Mouse (Mus musculus): ENCODE measurements around the gene Ftcd. TPM values are rescaled to one million over a fixed set of nuclear protein-coding genes. Genes with fewer than 3 reads are reported as not detected.

Ftcd gene
- 0.64 and 1.3 TPM in 2 replicates for polyA plus RNA-seq (2015; fragmentation: Nextera tagmentation; extraction: Ambion mirVana)

- no peak within 1 kb of the TSS for H3K4me3 ChIP-seq (replicated peaks)
- H3K27ac ChIP-seq = no peak within 1 kb of the TSS
- no peak within 1 kb of the TSS for H3K9ac ChIP-seq
- no peaks in the 10 kb centered on the region for H3K9me3 ChIP-seq
- ATAC-seq = no peak
- no peaks in the 10 kb centered on the region for H3K27me3 ChIP-seq (replicated peaks)
- H3K36me3 ChIP-seq = no peaks in the 10 kb centered on the region
- H3K4me2 ChIP-seq (replicated peaks) = no peak within 1 kb of the TSS
- 55% methylated on average over 3 of the region's 3 CpGs for WGBS
- no peaks in the 10 kb centered on the region for H3K4me1 ChIP-seq (replicated peaks)
Measured at GRCm38 (mm10) chr10:76575374-76575773, at the start of gene Ftcd. Gene Ftcd (plus strand): TSS chr10:76575648.

DNA sequence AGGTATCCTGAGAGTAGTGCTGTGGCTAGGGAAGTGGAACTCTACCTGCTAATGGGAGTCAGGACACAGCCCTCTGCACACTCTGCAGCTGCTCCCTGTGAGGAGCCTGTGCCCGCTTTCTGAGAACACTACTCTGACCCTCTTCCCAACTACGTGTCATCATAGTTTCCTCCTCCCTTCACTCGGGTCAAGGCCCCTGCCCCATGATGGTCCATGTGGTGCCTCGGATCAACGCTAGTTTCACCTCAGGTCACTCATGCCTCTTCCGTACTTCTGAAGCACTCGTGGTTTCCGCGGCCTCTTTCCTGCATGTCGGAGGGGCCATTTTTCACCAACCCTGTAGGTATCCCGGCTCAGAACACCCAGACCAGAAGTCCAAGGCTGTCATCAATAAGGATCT is 44.5 kb upstream of the Ftcd start:
- Histone ChIP-seq H3K9ac (peak overlapping the region; percentile 70; the same call in 1 of the 2 replicates), H3K27me3 (replicated peaks) (no peaks in the 10 kb centered on the region), H3K27ac (peak overlapping the region; percentile 34; the same call in 1 of the 2 replicates), H3K4me1 (replicated peaks) (peaks cover 10% of the 10 kb centered on the region; the same call in 1 of the 2 replicates), H3K4me2 (replicated peaks) (peak overlapping the region; percentile 89), H3K9me3 (no peaks in the 10 kb centered on the region), H3K36me3 (peaks cover 14% of the 10 kb centered on the region), H3K4me3 (replicated peaks) (peak overlapping the region; percentile 71)
- 1% methylated on average over 11 of the region's 11 CpGs for WGBS
- ATAC-seq = no peak

GRCm38 (mm10) chr10:76531375-76531774 is 44.1 kb upstream of the Ftcd start, which contains the start of gene Lss:
Gene Lss (plus strand): TSS chr10:76531588.
- Histone ChIP-seq H3K4me1 (replicated peaks) (peaks cover 10% of the 10 kb centered on the region; the same call in 1 of the 2 replicates), H3K36me3 (peaks cover 16% of the 10 kb centered on the region), H3K9me3 (no peaks in the 10 kb centered on the region), H3K27ac (peak within 1 kb of the TSS; percentile 77), H3K4me3 (replicated peaks) (peak within 1 kb of the TSS; percentile 71), H3K27me3 (replicated peaks) (no peaks in the 10 kb centered on the region), H3K4me2 (replicated peaks) (peak within 1 kb of the TSS; percentile 89), H3K9ac (peak within 1 kb of the TSS; percentile 70)
- peak; percentile 100 for ATAC-seq
- WGBS = under 1% methylated on average over 36 of the region's 37 CpGs

DNA sequence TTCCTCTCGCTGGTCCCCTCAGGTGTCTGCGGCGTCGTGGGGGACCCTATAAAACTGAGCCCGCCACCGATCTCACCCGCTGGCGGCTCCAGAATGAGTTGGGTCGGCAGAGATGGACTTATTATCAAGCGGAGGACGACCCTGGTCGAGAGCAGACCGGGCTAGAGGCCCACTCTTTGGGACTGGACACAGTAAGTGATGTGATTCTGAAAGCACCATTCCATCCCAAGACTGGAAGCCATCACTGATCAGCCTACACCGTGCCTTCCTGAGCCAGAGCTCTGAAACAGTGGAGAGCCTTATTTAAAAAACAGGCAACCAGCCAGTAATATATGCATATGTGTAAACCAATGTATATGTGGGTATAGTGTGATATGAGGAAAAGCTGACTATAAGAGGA is 43.6 kb upstream of the Ftcd start:
- Histone ChIP-seq H3K4me1 (replicated peaks) (peaks cover 10% of the 10 kb centered on the region; the same call in 1 of the 2 replicates), H3K9ac (peak overlapping the region; percentile 70), H3K4me3 (replicated peaks) (peak overlapping the region; percentile 71), H3K27ac (peak overlapping the region; percentile 77), H3K36me3 (peaks cover 16% of the 10 kb centered on the region), H3K27me3 (replicated peaks) (no peaks in the 10 kb centered on the region), H3K4me2 (replicated peaks) (peak overlapping the region; percentile 89), H3K9me3 (no peaks in the 10 kb centered on the region)
- peak; percentile 52 for ATAC-seq
- under 1% methylated on average over 14 of the region's 14 CpGs for WGBS

DNA sequence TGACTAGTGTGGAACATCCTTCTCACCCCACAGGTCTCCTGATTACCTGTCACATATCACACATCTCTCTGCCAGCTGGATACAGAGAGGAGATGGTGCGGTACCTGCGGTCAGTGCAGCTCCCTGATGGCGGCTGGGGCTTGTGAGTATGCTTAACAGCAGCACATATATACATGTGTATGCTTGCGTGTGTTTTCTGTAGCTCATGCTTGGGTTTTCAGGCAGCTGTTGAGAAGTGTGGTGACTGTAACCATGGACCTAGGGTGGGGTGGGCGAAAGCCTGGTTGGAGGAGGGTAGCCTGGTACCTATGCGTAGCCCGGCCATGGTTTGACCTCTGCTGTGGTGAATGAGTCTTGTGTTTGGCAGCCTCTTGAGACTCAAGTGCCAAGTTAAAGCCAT is 39.9 kb upstream of the Ftcd start:
- Histone ChIP-seq H3K9ac (no peak overlapping the region), H3K4me3 (replicated peaks) (no peak overlapping the region), H3K27ac (no peak overlapping the region), H3K36me3 (peaks cover 36% of the 10 kb centered on the region), H3K9me3 (no peaks in the 10 kb centered on the region), H3K27me3 (replicated peaks) (no peaks in the 10 kb centered on the region), H3K4me1 (replicated peaks) (peaks cover 8% of the 10 kb centered on the region; the same call in 1 of the 2 replicates), H3K4me2 (replicated peaks) (no peak overlapping the region)
- ATAC-seq = no peak
- 96% methylated on average over 7 of the region's 7 CpGs for WGBS

DNA sequence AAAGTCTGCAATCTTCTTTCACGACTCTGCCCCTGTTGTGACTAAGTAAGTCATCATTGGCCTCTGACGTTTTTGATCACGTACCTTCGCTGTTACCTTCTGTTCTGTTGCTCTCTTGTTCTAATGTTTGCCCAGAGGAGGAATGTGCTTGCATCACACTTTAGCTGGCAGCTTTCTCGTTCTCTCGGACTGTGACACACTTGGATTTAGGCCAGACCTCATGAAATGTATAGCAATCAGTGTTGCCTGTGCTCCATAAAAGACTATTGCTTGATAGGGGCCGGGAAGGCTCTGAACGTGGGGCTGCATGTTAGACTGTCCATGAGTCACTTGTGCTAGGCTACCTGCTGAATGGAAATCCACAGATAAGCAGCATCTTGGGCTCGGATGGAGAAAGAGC is 37.8 kb upstream of the Ftcd start:
- H3K27me3 ChIP-seq (replicated peaks) = no peaks in the 10 kb centered on the region
- H3K4me1 ChIP-seq (replicated peaks) = peaks cover 4% of the 10 kb centered on the region; the same call in 1 of the 2 replicates
- 77% methylated on average over 9 of the region's 9 CpGs for WGBS
- no peak overlapping the region for H3K27ac ChIP-seq
- no peak overlapping the region for H3K4me3 ChIP-seq (replicated peaks)
- H3K9ac ChIP-seq = no peak overlapping the region
- H3K36me3 ChIP-seq = peaks cover 48% of the 10 kb centered on the region
- no peak overlapping the region; the same call in 1 of the 2 replicates for H3K4me2 ChIP-seq (replicated peaks)
- ATAC-seq = peak; percentile 59
- no peaks in the 10 kb centered on the region for H3K9me3 ChIP-seq

DNA sequence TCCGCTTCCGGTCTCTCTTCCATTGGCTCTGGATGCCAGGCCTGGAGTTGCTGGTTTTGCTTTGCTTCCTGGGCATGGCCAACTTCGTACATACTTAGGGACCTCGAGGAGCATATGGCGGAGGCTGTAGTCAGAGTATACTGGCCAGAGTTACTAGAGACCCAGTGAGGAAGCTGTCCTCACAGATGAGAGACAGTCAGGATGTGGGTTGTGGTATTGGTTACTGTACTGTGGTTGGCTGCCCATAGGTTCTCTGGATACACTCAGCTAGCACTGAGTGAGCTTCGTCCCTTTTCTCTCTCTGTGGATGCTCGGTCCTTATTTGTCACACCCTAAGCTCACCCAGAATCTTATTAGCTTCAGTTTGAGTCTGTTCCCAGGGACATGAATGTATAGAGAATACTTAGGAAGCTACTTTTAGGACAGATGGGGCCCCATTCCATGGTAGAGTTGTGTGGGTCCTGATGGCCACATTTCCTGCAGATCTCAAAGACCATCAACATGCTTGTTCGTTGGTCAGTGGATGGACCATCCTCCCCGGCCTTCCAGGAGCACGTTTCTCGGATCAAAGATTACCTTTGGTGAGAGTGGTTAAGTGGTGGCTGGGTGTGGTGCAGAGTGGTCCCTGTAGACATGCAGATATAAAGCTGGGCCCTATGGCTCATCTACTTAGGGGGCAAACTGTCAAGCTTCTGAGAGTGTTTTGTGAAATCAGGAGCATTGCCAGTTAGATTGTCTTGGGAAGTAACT is 33.9 kb upstream of the Ftcd start:
- Histone ChIP-seq H3K27ac (no peak overlapping the region), H3K4me2 (replicated peaks) (no peak overlapping the region), H3K27me3 (replicated peaks) (no peaks in the 10 kb centered on the region), H3K4me3 (replicated peaks) (no peak overlapping the region), H3K36me3 (peaks cover 58% of the 10 kb centered on the region), H3K4me1 (replicated peaks) (no peaks in the 10 kb centered on the region), H3K9me3 (no peaks in the 10 kb centered on the region), H3K9ac (no peak overlapping the region)
- WGBS = 92% methylated on average over 11 of the region's 11 CpGs
- no peak for ATAC-seq

DNA sequence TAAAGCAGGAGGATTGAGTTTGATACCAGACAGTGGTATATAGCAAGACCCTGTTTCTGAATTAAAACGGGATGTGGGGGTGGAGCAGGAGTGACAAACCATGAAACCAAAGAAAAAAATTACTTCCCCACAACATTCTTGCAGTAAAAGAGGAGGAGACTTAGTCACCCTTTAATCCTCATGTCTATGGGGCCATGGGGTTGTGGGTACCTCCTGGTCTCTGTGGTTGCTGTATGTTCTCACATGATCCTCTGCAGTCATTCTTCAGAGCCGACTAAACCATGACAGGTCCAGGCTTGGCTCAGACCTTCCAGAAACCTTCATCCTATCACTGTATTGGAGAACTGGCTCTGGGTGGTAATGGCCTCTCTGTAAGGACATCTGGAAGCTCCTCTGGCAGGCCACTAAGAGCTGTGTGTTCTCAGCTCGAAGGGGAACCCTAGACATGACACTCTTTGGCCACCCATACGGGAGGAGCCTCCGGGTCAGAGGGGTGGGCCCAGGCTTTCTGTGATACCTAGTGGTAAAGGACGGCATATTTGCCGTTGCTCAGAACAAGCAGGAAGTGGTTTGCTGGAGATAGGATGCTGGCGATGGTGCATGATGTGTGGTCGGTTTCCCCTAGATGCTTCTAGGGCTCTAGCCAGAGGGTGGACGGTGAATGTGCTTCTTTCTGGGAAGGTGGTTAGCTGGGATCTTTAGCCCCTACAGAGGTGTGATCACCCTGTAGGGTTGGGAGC is 32.6 kb upstream of the Ftcd start:
- Histone ChIP-seq H3K9me3 (no peaks in the 10 kb centered on the region), H3K27me3 (replicated peaks) (no peaks in the 10 kb centered on the region), H3K4me3 (replicated peaks) (no peak overlapping the region), H3K27ac (no peak overlapping the region), H3K9ac (no peak overlapping the region), H3K36me3 (peaks cover 70% of the 10 kb centered on the region), H3K4me1 (replicated peaks) (no peaks in the 10 kb centered on the region), H3K4me2 (replicated peaks) (no peak overlapping the region)
- WGBS = 81% methylated on average over 10 of the region's 10 CpGs
- ATAC-seq = no peak

DNA sequence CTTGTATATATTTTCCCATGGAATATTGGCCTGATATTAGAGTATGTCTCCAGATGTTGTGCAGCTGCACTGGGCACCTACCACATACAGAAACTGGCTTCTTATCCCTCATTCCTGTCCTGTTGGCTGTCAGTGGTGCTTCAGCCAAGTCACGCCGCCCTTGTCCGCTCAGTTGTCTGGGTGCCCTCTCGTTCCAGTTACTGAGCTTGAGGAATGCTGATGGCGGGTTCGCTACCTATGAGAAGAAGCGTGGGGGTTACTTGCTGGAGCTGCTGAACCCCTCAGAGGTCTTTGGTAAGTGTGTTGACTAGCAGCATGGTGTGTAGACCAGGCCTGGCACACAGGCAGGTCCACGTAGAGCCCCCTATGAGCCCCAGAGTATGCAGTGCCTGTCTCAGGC is 28.9 kb upstream of the Ftcd start:
- no peaks in the 10 kb centered on the region for H3K9me3 ChIP-seq
- H3K27ac ChIP-seq = no peak overlapping the region
- H3K9ac ChIP-seq = no peak overlapping the region
- H3K4me1 ChIP-seq (replicated peaks) = no peaks in the 10 kb centered on the region
- H3K4me2 ChIP-seq (replicated peaks) = no peak overlapping the region
- no peaks in the 10 kb centered on the region for H3K27me3 ChIP-seq (replicated peaks)
- H3K4me3 ChIP-seq (replicated peaks) = no peak overlapping the region
- 92% methylated on average over 8 of the region's 8 CpGs for WGBS
- H3K36me3 ChIP-seq = peaks cover 68% of the 10 kb centered on the region
- no peak for ATAC-seq

DNA sequence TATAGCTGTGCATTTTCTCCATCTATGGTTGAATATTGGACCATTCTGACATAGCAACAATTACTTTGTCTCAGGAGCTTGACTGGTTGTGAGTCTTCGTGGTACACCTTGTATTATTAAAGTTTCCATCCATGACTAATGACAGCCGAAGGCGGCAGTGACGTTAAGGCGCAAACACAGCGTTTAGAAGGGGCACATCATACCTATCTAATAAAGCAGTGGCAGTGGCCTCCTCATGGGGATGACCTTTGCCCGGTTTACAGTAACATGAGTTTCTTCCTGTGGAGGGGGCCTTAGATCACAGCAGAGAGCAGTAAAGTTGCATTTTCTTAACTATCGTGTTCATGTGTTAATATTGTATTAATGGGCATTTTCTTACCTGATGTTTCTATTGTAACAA is 27.2 kb upstream of the Ftcd start:
- peak; percentile 40; the same call in 1 of the 2 replicates for ATAC-seq
- H3K27me3 ChIP-seq (replicated peaks) = no peaks in the 10 kb centered on the region
- H3K36me3 ChIP-seq = peaks cover 72% of the 10 kb centered on the region
- H3K4me2 ChIP-seq (replicated peaks) = no peak overlapping the region
- H3K9ac ChIP-seq = no peak overlapping the region
- H3K9me3 ChIP-seq = no peaks in the 10 kb centered on the region
- no peaks in the 10 kb centered on the region for H3K4me1 ChIP-seq (replicated peaks)
- H3K4me3 ChIP-seq (replicated peaks) = no peak overlapping the region
- 85% methylated on average over 8 of the region's 8 CpGs for WGBS
- H3K27ac ChIP-seq = no peak overlapping the region

- H3K36me3 ChIP-seq = peaks cover 64% of the 10 kb centered on the region
- H3K27ac ChIP-seq = no peak overlapping the region
- H3K9me3 ChIP-seq = no peaks in the 10 kb centered on the region
- H3K27me3 ChIP-seq (replicated peaks) = no peaks in the 10 kb centered on the region
- ATAC-seq = no peak
- no peaks in the 10 kb centered on the region for H3K4me1 ChIP-seq (replicated peaks)
- H3K9ac ChIP-seq = no peak overlapping the region
- no peak overlapping the region for H3K4me3 ChIP-seq (replicated peaks)
- 92% methylated on average over 5 of the region's 5 CpGs for WGBS
- H3K4me2 ChIP-seq (replicated peaks) = no peak overlapping the region
Measured at GRCm38 (mm10) chr10:76550458-76550857, 25.0 kb upstream of the Ftcd start.

- Histone ChIP-seq H3K9me3 (no peaks in the 10 kb centered on the region), H3K36me3 (peaks cover 58% of the 10 kb centered on the region), H3K4me3 (replicated peaks) (no peak overlapping the region), H3K27ac (no peak overlapping the region), H3K27me3 (replicated peaks) (no peaks in the 10 kb centered on the region), H3K9ac (no peak overlapping the region), H3K4me2 (replicated peaks) (no peak overlapping the region), H3K4me1 (replicated peaks) (no peaks in the 10 kb centered on the region)
- 77% methylated on average over 3 of the region's 3 CpGs for WGBS
- ATAC-seq = no peak
Measured at GRCm38 (mm10) chr10:76551556-76551955, 23.9 kb upstream of the Ftcd start.
